ENCODE assay signal across 13 mouse cellular contexts in the genomic region with DNA sequence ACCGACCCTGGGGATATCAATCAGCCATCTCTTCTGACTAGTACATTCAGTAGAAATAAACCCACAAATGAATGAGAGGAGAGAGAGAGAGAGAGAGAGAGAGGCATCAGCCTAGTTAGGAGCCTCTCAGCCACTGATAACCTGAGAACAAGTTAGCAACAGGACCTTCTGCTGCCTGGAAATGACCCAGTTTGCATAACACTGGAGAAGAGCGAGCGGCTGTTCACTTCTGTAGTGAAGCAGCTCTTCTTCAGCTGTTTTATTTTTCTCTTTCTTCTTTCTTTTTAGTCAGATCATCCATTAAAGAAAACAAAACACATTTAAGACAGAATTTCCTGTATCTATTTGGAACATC.
DNase-seq lines count a peak whose midpoint lies in the region; ATAC-seq and TF ChIP-seq lines count a peak whose summit lies in the region.
"Had no signal": no experiment of that assay in that cellular context is flagged by ENCODE, and none has a peak within 500 bp of the region (broad histone marks: within the 10 kb centered on the region; RNA-seq: fewer than 3 reads in every experiment).

No protein-coding gene starts in this region.

- H3K27ac ChIP-seq in forebrain, embryonic 14.5 days (ENCODE audit: low read depth, low read length): no peak overlapping the region
- H3K27ac ChIP-seq in forebrain, embryonic 12.5 days: no peak overlapping the region
- H3K27ac ChIP-seq in lung, embryonic 14.5 days (ENCODE audit: low read depth): peak overlapping the region; percentile 79
- 0 out of 2 replicates have a peak overlapping the region, but pooled peaks have one; percentile 30 for H3K27ac ChIP-seq in embryonic facial prominence, embryonic 10.5 days (replicated peaks)
- peak overlapping the region; percentile 41; the same call in 1 of the 2 replicates for H3K27ac ChIP-seq in limb, embryonic 14.5 days (replicated peaks; ENCODE audit: low read depth, low read length)
- H3K27ac ChIP-seq: intestine, embryonic 15.5 days; liver, embryonic 14.5 days had no signal

- WGBS in forebrain, embryonic 14.5 days: 25% methylated on average over 3 of the region's 3 CpGs
- 41% methylated on average over 3 of the region's 3 CpGs for WGBS in forebrain, embryonic 12.5 days
- 13% methylated on average over 3 of the region's 3 CpGs for WGBS in lung, embryonic 14.5 days
- WGBS in embryonic facial prominence, embryonic 10.5 days: 37% methylated on average over 3 of the region's 3 CpGs
- 31% methylated on average over 3 of the region's 3 CpGs for WGBS in limb, embryonic 14.5 days

- H3K4me2 ChIP-seq in forebrain, embryonic 14.5 days (ENCODE audit: low read length): no peak overlapping the region
- no peak overlapping the region for H3K4me2 ChIP-seq in forebrain, embryonic 12.5 days
- no peak overlapping the region for H3K4me2 ChIP-seq in lung, embryonic 14.5 days
- no peak overlapping the region for H3K4me2 ChIP-seq in limb, embryonic 14.5 days (replicated peaks; ENCODE audit: low read depth, low read length, severe bottlenecking)
- H3K4me2 ChIP-seq: intestine, embryonic 15.5 days had no signal

- no peaks in the 10 kb centered on the region for H3K36me3 ChIP-seq in forebrain, embryonic 14.5 days (ENCODE audit: control insufficient read depth, insufficient read depth, low read length)
- no peaks in the 10 kb centered on the region for H3K36me3 ChIP-seq in forebrain, embryonic 12.5 days (replicated peaks)
- H3K36me3 ChIP-seq in lung, embryonic 14.5 days (ENCODE audit: insufficient read depth): no peaks in the 10 kb centered on the region
- no peaks in the 10 kb centered on the region for H3K36me3 ChIP-seq in embryonic facial prominence, embryonic 10.5 days (replicated peaks)
- no peaks in the 10 kb centered on the region for H3K36me3 ChIP-seq in limb, embryonic 14.5 days (ENCODE audit: control insufficient read depth, insufficient read depth, low read length)
- H3K36me3 ChIP-seq: intestine, embryonic 15.5 days had no signal

- no peak overlapping the region for H3K9ac ChIP-seq in forebrain, embryonic 14.5 days (ENCODE audit: low read length)
- no peak overlapping the region for H3K9ac ChIP-seq in forebrain, embryonic 12.5 days
- H3K9ac ChIP-seq in lung, embryonic 14.5 days: no peak overlapping the region
- no peak overlapping the region for H3K9ac ChIP-seq in limb, embryonic 14.5 days (ENCODE audit: low read depth, low read length, severe bottlenecking)
- H3K9ac ChIP-seq: intestine, embryonic 15.5 days; liver, embryonic 14.5 days had no signal

- H3K27me3 ChIP-seq in forebrain, embryonic 14.5 days (replicated peaks; ENCODE audit: control insufficient read depth, insufficient read depth, low read length): peaks cover 17% of the 10 kb centered on the region
- peaks cover 32% of the 10 kb centered on the region for H3K27me3 ChIP-seq in forebrain, embryonic 12.5 days
- H3K27me3 ChIP-seq in lung, embryonic 14.5 days (ENCODE audit: insufficient read depth, low read length): no peaks in the 10 kb centered on the region
- H3K27me3 ChIP-seq in embryonic facial prominence, embryonic 10.5 days (replicated peaks; ENCODE audit: low read depth, poor library complexity, severe bottlenecking): peaks cover 37% of the 10 kb centered on the region
- no peaks in the 10 kb centered on the region for H3K27me3 ChIP-seq in limb, embryonic 14.5 days (ENCODE audit: control insufficient read depth, insufficient read depth, low read length)
- H3K27me3 ChIP-seq: intestine, embryonic 15.5 days had no signal

- no peaks in the 10 kb centered on the region for H3K9me3 ChIP-seq in forebrain, embryonic 14.5 days (replicated peaks; ENCODE audit: control insufficient read depth, low read length)
- H3K9me3 ChIP-seq in forebrain, embryonic 12.5 days: no peaks in the 10 kb centered on the region
- H3K9me3 ChIP-seq in lung, embryonic 14.5 days (ENCODE audit: low read depth, low read length): no peaks in the 10 kb centered on the region
- no peaks in the 10 kb centered on the region for H3K9me3 ChIP-seq in embryonic facial prominence, embryonic 10.5 days
- no peaks in the 10 kb centered on the region for H3K9me3 ChIP-seq in limb, embryonic 14.5 days (ENCODE audit: control insufficient read depth, low read length)
- H3K9me3 ChIP-seq: intestine, embryonic 15.5 days had no signal

- peak; percentile 25 for DNase-seq in forebrain, embryonic 14.5 days (ENCODE audit: low spot score)
- DNase-seq in lung, embryonic 14.5 days: no peak
- DNase-seq in lung, postnatal 10 days: no peak
- DNase-seq in embryonic facial prominence, embryonic 10.5 days (ENCODE audit: low spot score): no peak
- no peak for DNase-seq in limb, embryonic 14.5 days (ENCODE audit: low spot score)
- no peak for DNase-seq in urinary bladder, postnatal 25 days (ENCODE audit: low spot score)
- DNase-seq in c-Kit-positive CD71-positive TER-119-positive erythroid progenitor cells, embryonic 14.5 days (ENCODE audit: low spot score): no peak
- DNase-seq: cerebellum, adult 11-12 months; embryo, embryonic 11 days; thymus, postnatal 14 days had no signal

- no peak for TF ChIP-seq CTCF in lung, embryonic 14.5 days (IDR thresholded peaks at IDR 0.05; ENCODE audit: low read depth)

- peaks cover 8% of the 10 kb centered on the region for H3K4me1 ChIP-seq in forebrain, embryonic 14.5 days (ENCODE audit: control insufficient read depth, insufficient read depth, low read length)
- 0 out of 2 replicates have a peak, but pooled peaks cover 8% of the 10 kb centered on the region for H3K4me1 ChIP-seq in forebrain, embryonic 12.5 days
- 0 out of 2 replicates have a peak, but pooled peaks cover 10% of the 10 kb centered on the region for H3K4me1 ChIP-seq in lung, embryonic 14.5 days (ENCODE audit: insufficient read depth)
- H3K4me1 ChIP-seq in embryonic facial prominence, embryonic 10.5 days: peaks cover 20% of the 10 kb centered on the region
- peaks cover 27% of the 10 kb centered on the region for H3K4me1 ChIP-seq in limb, embryonic 14.5 days (ENCODE audit: control insufficient read depth, insufficient read depth, low read length)

- TF ChIP-seq POLR2A in limb, embryonic 14.5 days (IDR thresholded peaks at IDR 0.05; ENCODE audit: borderline replicate concordance, extremely low read depth, insufficient read depth, insufficient read length): no peak

- H3K4me3 ChIP-seq in forebrain, embryonic 14.5 days (ENCODE audit: low read depth, low read length): no peak overlapping the region
- H3K4me3 ChIP-seq in forebrain, embryonic 12.5 days (replicated peaks): no peak overlapping the region
- H3K4me3 ChIP-seq in lung, embryonic 14.5 days (ENCODE audit: low read depth, low read length): no peak overlapping the region
- H3K4me3 ChIP-seq in embryonic facial prominence, embryonic 10.5 days: no peak overlapping the region
- no peak overlapping the region for H3K4me3 ChIP-seq in limb, embryonic 14.5 days (replicated peaks; ENCODE audit: low read length)
- H3K4me3 ChIP-seq: intestine, embryonic 15.5 days had no signal

- ATAC-seq in forebrain, embryonic 14.5 days: no peak
- ATAC-seq in forebrain, embryonic 12.5 days (ENCODE audit: low FRiP score): no peak
- ATAC-seq in lung, embryonic 14.5 days (ENCODE audit: insufficient read depth): no peak
- ATAC-seq in limb, embryonic 14.5 days (ENCODE audit: low FRiP score, low read depth): no peak
- ATAC-seq: intestine, embryonic 15.5 days had no signal

Comparison
In these comparisons a context has a peak if more than half of its experiments do, and no peak if none do; other contexts are left out.
1. H3K27ac ChIP-seq: peak in lung, embryonic 14.5 days (single experiment), embryonic facial prominence, embryonic 10.5 days (single experiment) and limb, embryonic 14.5 days (single experiment); none in forebrain, embryonic 14.5 days (single experiment) and forebrain, embryonic 12.5 days (single experiment).